Mouse (Mus musculus) limb, embryonic 11.5 days (tissue): ENCODE data around the gene Rpf2. TPM values are rescaled to one million over a fixed set of nuclear protein-coding genes. Genes with fewer than 3 reads are reported as not detected.

Experiments used
- ATAC-seq: fragments of 200-750 bp; cut with Nextera tagmentation; 2 replicates; pipeline ENCODE4 v1.8.0; 2017; ENCODE audit warnings: low read depth; ENCODE audit not compliant: insufficient number of reproducible peaks, low FRiP score, low TSS enrichment
- DNase-seq: peaks from one replicate; pipeline ENCODE4 v3.0.0-alpha.2; 2015; ENCODE audit warnings: low spot score
- H3K27ac ChIP-seq: fragments of 300-500 bp; sonication (generic); replicated peaks from 2 replicates; pipeline ENCODE4 v1.5.1; 2014; ENCODE audit warnings: low read depth, mild to moderate bottlenecking, low read length
- H3K27me3 ChIP-seq: fragments of 300-500 bp; sonication (generic); 2 replicates; pipeline ENCODE4 v1.6.1; 2014; ENCODE audit warnings: mild to moderate bottlenecking, low read length, mixed read lengths; ENCODE audit not compliant: control insufficient read depth, insufficient read depth
- H3K36me3 ChIP-seq: fragments of 300-500 bp; sonication (generic); 2 replicates; pipeline ENCODE4 v1.6.1; 2014; ENCODE audit warnings: mild to moderate bottlenecking, low read length, moderate library complexity, mixed read lengths; ENCODE audit not compliant: control insufficient read depth, insufficient read depth
- H3K4me1 ChIP-seq: fragments of 300-500 bp; sonication (generic); 2 replicates; pipeline ENCODE4 v1.6.1; 2014; ENCODE audit warnings: low read length, mixed read lengths; ENCODE audit not compliant: control insufficient read depth, insufficient read depth
- H3K4me2 ChIP-seq: fragments of 300-500 bp; sonication (generic); 2 replicates; pipeline ENCODE4 v1.6.1; 2014; ENCODE audit warnings: low read depth, mild to moderate bottlenecking, moderate library complexity; ENCODE audit not compliant: severe bottlenecking
- H3K4me3 ChIP-seq: fragments of 300-500 bp; sonication (generic); 2 replicates; pipeline ENCODE4 v1.5.1; 2014; ENCODE audit warnings: low read depth, low read length
- H3K9ac ChIP-seq: fragments of 300-500 bp; sonication (generic); 2 replicates; pipeline ENCODE4 v1.6.1; 2014; ENCODE audit warnings: mild to moderate bottlenecking, low read length
- H3K9me3 ChIP-seq: fragments of 300-500 bp; sonication (generic); 2 replicates; pipeline ENCODE4 v1.6.1; 2016; ENCODE audit warnings: low read length; ENCODE audit not compliant: control insufficient read depth
- whole genome bisulfite sequencing: fragments of 180-500 bp; shearing (Covaris S2); extraction: QIAGEN DNeasy Blood & Tissue Kit; methylation state at CpG from one replicate; pipeline ENCODE4 v1.1.7; 2014; 5-methylcytosine and 5-hydroxymethylcytosine counted together
- polyA plus RNA-seq: library from polyadenylated mRNA; unstranded; fragments of >200 nt; fragmentation: Nextera tagmentation; extraction: Ambion mirVana; gene quantifications from 2 replicates; pipeline ENCODE4 v1.2.1, GENCODE M21; 2014

The Rpf2 gene
- polyA plus RNA-seq, 1 experiment from 2014 or later, result 74.8 TPM

DNA sequence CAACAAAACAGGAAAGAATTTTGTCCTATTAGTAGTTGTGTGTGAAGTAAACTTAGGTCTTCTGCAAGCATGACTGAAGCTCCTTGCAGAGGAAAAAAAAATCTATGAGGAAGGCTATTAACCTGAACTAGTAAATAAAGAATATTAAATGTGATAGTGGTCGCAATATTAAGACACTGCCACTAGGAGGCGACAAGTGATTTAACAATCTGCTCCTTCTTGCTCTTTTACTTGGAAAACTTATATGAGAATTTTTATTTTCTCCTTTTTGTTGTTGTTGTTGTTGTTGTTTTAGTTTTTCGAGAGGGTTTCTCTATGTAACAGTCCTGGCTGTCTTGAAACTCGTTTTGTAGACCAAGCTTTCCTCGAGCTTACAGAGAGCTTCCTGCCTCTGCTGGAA is 12.1 kb upstream of the Rpf2 start:
- peak overlapping the region; percentile 20; the same call in 1 of the 2 replicates for H3K4me2 ChIP-seq
- H3K4me3 ChIP-seq, result no peak overlapping the region; the same call in 1 of the 2 replicates
- peaks cover 3% of the 10 kb centered on the region; the same call in 1 of the 2 replicates for H3K36me3 ChIP-seq
- no peaks in the 10 kb centered on the region for H3K9me3 ChIP-seq
- ATAC-seq (no peak), DNase-seq (peak; percentile 49)
- WGBS, result 7% methylated on average over 5 of the region's 5 CpGs
- H3K27me3 ChIP-seq, result no peaks in the 10 kb centered on the region
- H3K9ac ChIP-seq, result no peak overlapping the region
- no peaks in the 10 kb centered on the region for H3K4me1 ChIP-seq
- peak overlapping the region; percentile 61 for H3K27ac ChIP-seq

DNA sequence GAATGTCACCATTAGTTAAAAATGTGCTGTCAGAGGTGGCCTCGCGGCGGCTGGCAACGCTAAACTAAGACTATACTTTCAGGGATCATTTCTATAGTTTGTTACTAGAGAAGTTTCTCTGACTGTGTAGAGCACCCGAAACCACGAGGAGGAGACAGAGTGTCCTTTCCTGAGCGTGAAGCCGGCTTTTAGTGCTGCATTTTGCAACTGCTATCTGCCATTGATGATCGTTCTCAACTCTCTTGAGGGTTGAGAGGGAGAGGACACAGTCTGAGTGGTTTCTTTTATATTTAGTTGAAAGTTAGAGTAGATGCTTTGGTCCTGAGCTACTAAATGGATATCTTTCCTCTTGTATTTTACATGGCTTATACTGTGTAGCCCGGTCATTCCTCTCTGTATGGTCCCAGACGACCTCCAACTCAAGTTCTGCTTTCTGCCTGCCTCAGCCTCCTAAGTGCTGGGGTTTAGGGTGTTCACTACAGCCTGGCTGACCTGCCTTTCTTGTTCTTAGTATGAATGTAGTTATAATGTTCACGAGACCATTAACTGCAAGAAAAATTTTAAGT is 11.6 kb upstream of the Rpf2 start:
- Histone ChIP-seq H3K4me3 (peak overlapping the region; percentile 77), H3K27me3 (no peaks in the 10 kb centered on the region), H3K27ac (peak overlapping the region; percentile 89), H3K4me1 (no peaks in the 10 kb centered on the region), H3K9ac (no peak overlapping the region), H3K9me3 (no peaks in the 10 kb centered on the region), H3K36me3 (peaks cover 4% of the 10 kb centered on the region; the same call in 1 of the 2 replicates), H3K4me2 (peak overlapping the region; percentile 20)
- DNase-seq (peak; percentile 88), ATAC-seq (peak; percentile 84)
- WGBS, result 1% methylated on average over 12 of the region's 12 CpGs

DNA sequence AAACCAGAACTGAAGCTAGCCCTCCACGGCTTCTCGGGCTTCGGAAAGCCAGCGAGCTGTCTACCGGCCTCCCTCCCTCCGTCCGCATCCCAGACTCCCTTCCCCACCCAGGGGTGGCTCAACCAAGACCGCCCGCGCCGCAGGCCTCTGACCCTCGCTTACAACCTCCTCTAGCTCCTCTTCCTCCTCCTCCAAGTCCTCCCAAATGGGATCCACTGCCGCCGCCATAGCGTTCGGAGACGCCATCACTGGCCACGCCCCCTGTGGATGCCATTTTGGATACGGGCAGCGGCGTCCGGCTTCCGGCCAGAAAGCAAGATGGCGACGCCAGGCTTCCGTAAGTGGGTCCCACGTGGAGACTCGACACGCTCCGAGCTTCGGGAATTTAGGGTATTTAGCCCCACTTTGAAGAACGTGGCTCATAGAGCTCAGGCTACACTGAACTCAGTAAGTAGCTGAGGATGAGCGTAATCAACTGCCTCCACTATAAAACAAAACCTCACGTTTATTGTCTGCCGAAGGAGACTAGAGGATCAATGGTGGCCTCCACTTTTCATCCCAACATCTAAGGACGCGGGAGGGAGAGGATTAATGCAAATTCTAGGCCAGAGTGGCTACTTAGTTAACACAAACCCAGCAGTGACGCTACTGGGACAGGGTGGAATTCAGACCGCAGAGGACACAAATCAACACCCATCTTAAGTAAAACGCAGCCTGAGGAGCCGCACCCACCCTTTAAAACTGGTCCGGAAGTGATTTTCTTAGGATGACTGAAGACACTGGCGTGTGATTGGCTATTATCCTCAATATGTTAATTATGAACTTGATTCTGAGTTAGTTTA is 10.8 kb upstream of the Rpf2 start, which contains the start of gene Gtf3c6:
Gene Gtf3c6, minus strand, starts transcription at position 695 of the 842 bp plus-strand sequence.
- Histone ChIP-seq H3K36me3 (peaks cover 9% of the 10 kb centered on the region; the same call in 1 of the 2 replicates), H3K9ac (peak within 1 kb of the TSS; percentile 93), H3K27me3 (no peaks in the 10 kb centered on the region), H3K4me2 (peak within 1 kb of the TSS; percentile 70), H3K27ac (peak within 1 kb of the TSS; percentile 89), H3K9me3 (no peaks in the 10 kb centered on the region), H3K4me1 (no peaks in the 10 kb centered on the region), H3K4me3 (peak within 1 kb of the TSS; percentile 77)
- WGBS, result under 1% methylated on average over 43 of the region's 43 CpGs
- peak; percentile 97 for DNase-seq
- peak; percentile 58 for ATAC-seq

DNA sequence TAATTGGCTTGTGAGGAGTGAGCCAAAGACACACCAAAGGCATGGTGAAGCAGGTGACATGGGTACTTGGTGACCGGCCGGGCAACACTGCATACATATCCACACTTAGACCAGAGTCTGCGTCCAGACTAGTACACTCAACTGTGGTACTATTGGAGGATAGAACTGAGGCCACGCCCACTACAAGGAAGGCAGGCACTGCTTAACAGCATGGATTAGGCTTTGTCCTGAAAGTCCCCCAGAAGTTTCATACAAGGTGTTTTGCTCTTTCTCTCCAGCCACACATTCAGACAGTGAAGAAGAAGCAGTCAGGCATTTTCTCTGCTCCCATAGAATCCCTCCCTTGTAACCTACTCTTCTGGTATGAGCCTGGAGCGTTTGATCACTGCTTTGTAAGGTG is 9.9 kb upstream of the Rpf2 start:
- WGBS, result 5% methylated on average over 5 of the region's 5 CpGs
- Histone ChIP-seq H3K27ac (0 out of 2 replicates have a peak overlapping the region, but pooled peaks have one; percentile 15), H3K4me3 (peak overlapping the region; percentile 77), H3K4me2 (peak overlapping the region; percentile 70), H3K4me1 (no peaks in the 10 kb centered on the region), H3K9me3 (no peaks in the 10 kb centered on the region), H3K9ac (peak overlapping the region; percentile 93), H3K36me3 (peaks cover 11% of the 10 kb centered on the region; the same call in 1 of the 2 replicates), H3K27me3 (no peaks in the 10 kb centered on the region)
- ATAC-seq, result peak; percentile 75
- DNase-seq, result peak; percentile 74

DNA sequence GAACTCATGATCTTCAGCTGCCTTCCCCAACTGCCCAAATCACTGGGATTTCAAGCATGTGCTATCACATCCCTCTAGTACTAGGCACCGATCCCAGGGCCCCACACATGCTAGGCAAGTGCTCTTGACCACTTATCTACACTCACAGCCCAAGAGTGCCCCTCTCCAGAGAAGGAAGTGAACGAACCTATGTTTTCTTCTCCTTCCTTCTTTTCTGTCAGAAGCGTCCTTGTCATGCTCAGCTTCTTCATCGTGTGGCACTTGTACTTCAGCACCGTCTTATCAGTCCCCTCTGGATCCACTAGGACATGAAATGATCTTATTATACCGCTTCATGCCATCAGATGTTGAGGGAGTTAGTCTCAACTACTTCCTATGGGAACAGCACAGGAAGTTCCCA is 4.1 kb upstream of the Rpf2 start:
- ATAC-seq, result no peak
- no peak overlapping the region for H3K9ac ChIP-seq
- no peak for DNase-seq
- no peaks in the 10 kb centered on the region for H3K4me1 ChIP-seq
- peaks cover 37% of the 10 kb centered on the region for H3K36me3 ChIP-seq
- H3K9me3 ChIP-seq, result no peaks in the 10 kb centered on the region
- H3K27ac ChIP-seq, result no peak overlapping the region
- WGBS, result 92% methylated on average over 6 of the region's 6 CpGs
- no peak overlapping the region for H3K4me2 ChIP-seq
- no peaks in the 10 kb centered on the region for H3K27me3 ChIP-seq
- H3K4me3 ChIP-seq, result no peak overlapping the region

DNA sequence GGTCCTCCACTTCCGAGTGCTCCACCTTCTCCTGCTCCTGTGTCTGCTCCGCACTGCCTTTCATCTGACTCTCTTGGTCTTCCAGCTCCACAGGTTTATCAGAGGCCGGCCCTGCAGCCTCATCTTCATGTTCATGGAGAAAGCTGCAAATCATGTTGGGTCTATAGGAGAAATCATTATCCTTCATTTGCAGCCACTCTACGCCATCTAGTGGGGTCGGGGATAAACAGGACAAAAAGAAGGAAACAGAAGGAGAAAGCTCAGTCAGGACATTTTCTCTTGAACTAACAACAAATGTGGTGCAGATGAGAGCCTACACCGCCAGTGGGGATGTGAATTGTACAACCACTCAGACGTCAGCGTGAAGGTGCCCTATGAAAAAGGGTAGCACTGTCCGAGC is 2.8 kb upstream of the Rpf2 start:
- no peak overlapping the region for H3K27ac ChIP-seq
- no peak overlapping the region for H3K4me3 ChIP-seq
- no peaks in the 10 kb centered on the region for H3K9me3 ChIP-seq
- no peaks in the 10 kb centered on the region for H3K27me3 ChIP-seq
- DNase-seq (no peak), ATAC-seq (no peak)
- H3K4me2 ChIP-seq, result no peak overlapping the region
- H3K36me3 ChIP-seq, result peaks cover 37% of the 10 kb centered on the region
- no peak overlapping the region for H3K9ac ChIP-seq
- H3K4me1 ChIP-seq, result no peaks in the 10 kb centered on the region
- 90% methylated on average over 9 of the region's 9 CpGs for WGBS

DNA sequence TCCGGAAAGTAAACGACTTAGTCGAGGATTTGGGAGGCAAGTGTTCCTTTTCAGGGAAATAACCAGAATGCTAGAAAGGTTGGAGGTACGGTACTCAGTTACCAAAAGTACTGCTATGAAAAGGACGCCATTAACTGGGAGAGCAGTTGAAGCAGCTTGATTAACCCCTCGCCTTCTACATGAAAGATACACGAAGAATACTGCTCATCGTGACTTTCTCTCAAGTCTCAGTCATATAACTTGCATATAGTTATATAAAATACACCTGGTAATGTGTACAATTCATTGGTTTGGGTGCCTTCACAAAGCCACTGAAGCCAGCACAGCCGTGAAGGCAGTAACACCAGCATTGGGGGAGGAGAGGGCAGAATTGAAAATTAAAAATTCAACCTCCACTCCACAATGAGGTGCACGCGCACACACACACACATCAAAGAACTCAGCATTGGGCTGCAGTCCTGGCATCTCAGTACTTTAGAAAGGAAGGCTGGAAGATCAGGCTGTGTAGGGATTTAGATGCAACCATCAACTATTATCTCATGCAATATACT is 405 bp upstream of the Rpf2 start:
- WGBS, result 34% methylated on average over 11 of the region's 11 CpGs
- H3K9ac ChIP-seq, result peak overlapping the region; percentile 63; the same call in 1 of the 2 replicates
- peak; percentile 52; the same call in 1 of the 2 replicates for ATAC-seq

DNA sequence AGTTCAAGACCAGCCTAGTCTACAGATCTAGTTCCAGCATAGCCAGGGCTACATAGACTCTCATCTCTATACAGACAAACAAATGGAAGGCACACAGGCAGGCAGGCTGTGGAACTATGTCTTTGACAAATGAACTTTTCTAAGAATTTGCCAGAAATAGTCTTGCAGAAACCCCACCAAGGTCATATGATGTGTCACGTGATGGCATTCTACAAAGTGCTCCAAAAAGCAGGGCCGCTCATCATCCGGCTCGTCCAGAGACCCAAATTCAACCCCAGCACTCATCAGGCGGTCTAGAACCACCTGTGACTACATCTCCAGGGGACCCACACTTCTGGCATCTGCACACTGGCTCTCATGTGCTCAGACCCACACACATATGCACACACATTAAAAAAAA is 9.0 kb downstream of the Rpf2 start:
- Histone ChIP-seq H3K27ac (no peak overlapping the region), H3K4me1 (no peaks in the 10 kb centered on the region), H3K4me2 (no peak overlapping the region), H3K27me3 (no peaks in the 10 kb centered on the region), H3K36me3 (peaks cover 15% of the 10 kb centered on the region), H3K9ac (no peak overlapping the region), H3K9me3 (no peaks in the 10 kb centered on the region), H3K4me3 (no peak overlapping the region)
- 93% methylated on average over 5 of the region's 5 CpGs for WGBS
- DNase-seq (no peak), ATAC-seq (no peak)

More for the DNA sequence above, 405 bp upstream of the Rpf2 start:
- Histone ChIP-seq H3K4me3 (peak overlapping the region; percentile 59), H3K36me3 (peaks cover 33% of the 10 kb centered on the region), H3K4me1 (no peaks in the 10 kb centered on the region), H3K9me3 (no peaks in the 10 kb centered on the region), H3K27ac (0 out of 2 replicates have a peak overlapping the region, but pooled peaks have one; percentile 30), H3K27me3 (no peaks in the 10 kb centered on the region), H3K4me2 (peak overlapping the region; percentile 62)
- DNase-seq, result peak; percentile 27
